Mouse (Mus musculus) stomach, adult 2 months (tissue): Measurements from ENCODE around the gene Syt8. TPM values are rescaled to one million over a fixed set of nuclear protein-coding genes. Genes with fewer than 3 reads are reported as not detected.

ENCODE experiments used
- polyA plus RNA-seq: library from polyadenylated mRNA; depleted of rRNA; stranded (reverse); fragments of >200 nt; gene quantifications from 2 replicates; pipeline ENCODE4 v1.2.3, GENCODE M21; 2012; rRNA removed

Syt8 gene
- 608 and 659 TPM in 2 replicates for polyA plus RNA-seq

DNA sequence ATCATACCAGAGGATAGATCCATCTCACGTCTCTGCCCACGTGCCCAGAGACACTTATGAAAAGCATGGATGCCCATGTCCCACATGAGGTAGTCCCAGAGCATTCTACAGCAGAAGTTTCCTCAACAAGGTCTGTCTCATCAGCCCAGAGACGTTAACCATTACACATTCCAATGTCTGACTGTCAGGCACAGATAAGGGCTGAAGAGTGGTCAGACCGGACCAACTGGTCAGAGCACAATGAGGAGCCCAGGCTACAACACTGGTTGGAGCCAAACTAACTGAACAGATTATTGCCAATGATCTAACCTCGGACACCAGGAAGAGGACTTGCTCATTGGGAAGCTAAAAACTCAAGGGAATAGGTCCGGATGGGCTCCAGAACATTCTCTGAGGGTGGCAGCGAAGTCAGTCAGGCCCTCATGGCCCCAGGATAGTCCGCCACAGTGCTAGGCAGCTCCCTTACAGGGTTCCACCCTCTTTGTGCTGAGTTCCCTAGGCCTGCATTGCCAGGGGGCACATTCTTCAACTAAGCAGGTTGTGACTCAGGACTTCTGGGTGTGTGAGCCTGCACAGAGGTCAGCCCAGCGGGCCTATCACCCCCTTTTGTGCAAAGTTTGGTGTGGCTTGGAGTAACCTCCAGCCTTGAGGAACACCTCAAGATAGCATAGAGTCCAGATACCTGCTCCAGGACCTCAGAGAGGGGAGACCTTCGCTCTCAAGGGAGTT, at the start of gene Syt8:
TSS of gene Syt8 (plus strand) at position 714 of the 729 bp plus-strand sequence.

DNA sequence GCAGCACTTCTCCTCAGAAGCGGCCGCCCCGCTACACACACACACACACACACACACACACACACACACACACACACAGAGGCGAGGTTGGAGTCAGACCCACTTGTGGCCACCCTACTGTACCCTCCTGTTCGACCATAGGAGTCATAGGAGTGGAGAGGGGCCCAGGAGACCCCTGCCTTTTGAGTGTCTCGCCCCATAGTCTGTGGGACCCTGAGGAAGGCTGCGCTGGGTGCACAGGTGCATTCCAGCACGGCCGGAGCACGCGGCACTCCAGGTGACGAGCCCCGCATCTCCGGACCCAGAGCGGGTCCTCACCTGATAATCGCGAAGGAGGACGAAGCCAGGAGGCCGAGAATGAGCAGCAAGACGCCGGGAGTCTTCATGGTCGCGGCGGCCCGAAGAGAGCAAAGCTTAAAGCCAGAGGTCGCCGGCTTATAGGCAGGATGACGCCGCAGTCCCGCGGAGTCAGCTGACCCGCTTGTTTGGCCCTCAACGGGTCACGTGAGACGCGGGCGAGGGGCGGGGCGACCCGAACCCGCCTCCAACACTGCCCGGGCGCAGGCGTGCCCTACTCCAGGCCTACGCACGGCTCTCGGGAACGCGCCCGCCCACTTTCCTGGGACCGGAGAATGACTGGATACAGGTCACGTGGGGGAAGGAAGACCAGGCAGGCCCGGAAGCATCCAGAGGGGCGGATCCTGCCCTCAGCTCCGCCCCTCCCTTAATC, 47.1 kb upstream of the Syt8 start, which contains the start of gene Ctsd:
TSS of gene Ctsd (minus strand) at position 620 of the 730 bp plus-strand sequence.

DNA sequence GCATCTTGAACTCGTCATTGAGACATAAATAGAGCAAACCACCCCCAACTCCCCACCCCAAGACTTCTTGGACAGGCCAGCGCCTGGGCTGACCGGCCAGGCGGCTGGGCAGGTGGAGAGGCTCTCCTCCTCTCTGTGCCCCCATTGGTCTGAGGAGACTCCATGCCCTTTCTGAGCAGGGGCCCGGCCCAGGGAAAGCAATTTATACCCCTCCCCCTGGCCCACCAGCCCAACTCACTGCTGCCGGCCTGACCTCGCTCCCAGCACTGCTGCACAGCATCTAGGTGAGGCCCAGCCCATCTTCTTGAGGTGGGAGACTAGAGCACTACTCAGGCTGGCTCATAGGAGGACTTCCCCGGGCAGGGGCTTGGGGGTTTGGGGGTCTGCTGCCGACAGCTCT, 6.9 kb downstream of the Syt8 start, which contains the start of gene Tnni2:
TSS of gene Tnni2 (plus strand) at position 224 of the 400 bp plus-strand sequence.

DNA sequence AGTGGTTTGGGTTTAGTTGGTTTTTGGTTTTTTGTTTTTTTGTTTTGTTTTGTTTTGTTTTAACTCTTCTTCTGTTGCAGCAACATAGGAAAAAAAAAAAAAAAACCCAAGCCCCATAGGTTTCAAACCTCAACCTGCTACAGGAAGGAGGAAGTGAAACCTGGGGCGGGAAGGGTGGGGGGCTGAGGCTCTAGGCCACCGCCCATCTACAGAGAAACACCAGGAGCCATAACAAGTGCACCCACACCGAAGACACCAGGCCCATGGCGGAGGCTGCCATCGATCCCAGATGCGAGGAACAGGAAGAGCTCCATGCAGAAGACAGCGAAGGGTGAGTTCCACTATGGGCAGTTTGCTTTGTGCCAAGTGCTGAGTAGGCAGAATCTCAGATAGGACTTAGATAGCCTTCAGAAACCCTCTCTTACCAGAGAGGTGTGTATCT, 26.0 kb downstream of the Syt8 start, which contains the start of gene Lsp1:
TSS of gene Lsp1 (plus strand) at position 174 of the 442 bp plus-strand sequence.

Other genes with a start within 250 kb of the Syt8 start
- not detected in 2 replicates for gene Gm10153, start 244.5 kb upstream of the Syt8 start, polyA plus RNA-seq
- not detected in 2 replicates for gene Krtap5-3, start 233.5 kb upstream of the Syt8 start, polyA plus RNA-seq
- gene Gm7579, start 223.0 kb upstream of the Syt8 start, polyA plus RNA-seq = not detected in 2 replicates
- not detected in 2 replicates for gene Krtap5-5, start 204.9 kb upstream of the Syt8 start, polyA plus RNA-seq
- gene Gm40460, start 193.8 kb upstream of the Syt8 start, polyA plus RNA-seq = not detected in 2 replicates
- not detected in 2 replicates for gene Gm2431, start 176.5 kb upstream of the Syt8 start, polyA plus RNA-seq
- gene Gm4559, start 160.5 kb upstream of the Syt8 start, polyA plus RNA-seq = not detected in 2 replicates
- not detected in 2 replicates for gene Krtap5-1, start 137.7 kb upstream of the Syt8 start, polyA plus RNA-seq
- gene Krtap5-4, start 131.3 kb upstream of the Syt8 start, polyA plus RNA-seq = not detected in 2 replicates
- gene Ifitm10, start 61.1 kb upstream of the Syt8 start, polyA plus RNA-seq = 22.3 and 31.2 TPM in 2 replicates
- not detected in 2 replicates for gene Gm49369, start 52.2 kb upstream of the Syt8 start, polyA plus RNA-seq
- 387 and 475 TPM in 2 replicates for gene Ctsd, start 46.8 kb upstream of the Syt8 start, polyA plus RNA-seq
- 22.6 and 28.4 TPM in 2 replicates for gene Tnni2, start 7.0 kb downstream of the Syt8 start, polyA plus RNA-seq
- 48.6 and 56.0 TPM in 2 replicates for gene Lsp1, start 26.0 kb downstream of the Syt8 start, polyA plus RNA-seq
- 10.3 and 17.4 TPM in 2 replicates for gene Tnnt3, start 64.0 kb downstream of the Syt8 start, polyA plus RNA-seq
- 2.2 and 3.9 TPM in 2 replicates for gene Mrpl23, start 97.8 kb downstream of the Syt8 start, polyA plus RNA-seq
- gene Igf2, start 232.0 kb downstream of the Syt8 start, polyA plus RNA-seq = 16.7 and 17.9 TPM in 2 replicates
- gene Gm49394, start 235.1 kb downstream of the Syt8 start, polyA plus RNA-seq = not detected in 2 replicates